Mouse (Mus musculus) limb, embryonic 14.5 days (tissue): ENCODE measurements around the gene Srpx. TPM values are rescaled to one million over a fixed set of nuclear protein-coding genes. Genes with fewer than 3 reads are reported as not detected.

ENCODE experiments used
- ATAC-seq: fragments of 200-750 bp; cut with Nextera tagmentation; 2 replicates; pipeline ENCODE4 v1.8.0; 2017; ENCODE audit warnings: low read depth, moderate number of reproducible peaks, moderate TSS enrichment; ENCODE audit not compliant: low FRiP score
- DNase-seq: peaks from one replicate; pipeline ENCODE4 v3.0.0-alpha.2; 2015; ENCODE audit warnings: low spot score
- H3K27ac ChIP-seq: fragments of 300-500 bp; sonication (generic); replicated peaks from 2 replicates; pipeline ENCODE4 v1.5.1; 2014; ENCODE audit warnings: low read depth, mild to moderate bottlenecking, low read length, moderate library complexity, mixed read lengths
- H3K27me3 ChIP-seq: fragments of 300-500 bp; sonication (generic); 2 replicates; pipeline ENCODE4 v1.6.1; 2014; ENCODE audit warnings: low read length, mixed read lengths; ENCODE audit not compliant: control insufficient read depth, insufficient read depth
- H3K36me3 ChIP-seq: fragments of 300-500 bp; sonication (generic); 2 replicates; pipeline ENCODE4 v1.6.1; 2014; ENCODE audit warnings: mild to moderate bottlenecking, low read length, moderate library complexity, mixed read lengths; ENCODE audit not compliant: control insufficient read depth, insufficient read depth
- H3K4me1 ChIP-seq: fragments of 300-500 bp; sonication (generic); 2 replicates; pipeline ENCODE4 v1.6.1; 2014; ENCODE audit warnings: antibody characterized with exemption, low read length, mixed read lengths; ENCODE audit not compliant: control insufficient read depth, insufficient read depth
- H3K4me2 ChIP-seq: fragments of 300-500 bp; sonication (generic); replicated peaks from 2 replicates; pipeline ENCODE4 v1.6.1; 2014; ENCODE audit warnings: low read depth, mild to moderate bottlenecking, low read length, moderate library complexity; ENCODE audit not compliant: severe bottlenecking
- H3K4me3 ChIP-seq: fragments of 300-500 bp; sonication (generic); replicated peaks from 2 replicates; pipeline ENCODE4 v1.5.1; 2014; ENCODE audit warnings: low read length
- H3K9ac ChIP-seq: fragments of 300-500 bp; sonication (generic); 2 replicates; pipeline ENCODE4 v1.6.1; 2014; ENCODE audit warnings: mild to moderate bottlenecking, low read depth, low read length, moderate library complexity; ENCODE audit not compliant: severe bottlenecking
- H3K9me3 ChIP-seq: fragments of 300-500 bp; sonication (generic); 2 replicates; pipeline ENCODE4 v1.6.1; 2016; ENCODE audit warnings: low read length; ENCODE audit not compliant: control insufficient read depth
- POLR2A ChIP-seq: fragments of 200-500 bp; IDR thresholded peaks from 2 replicates; pipeline ENCODE4 v1.8.0; 2012; ENCODE audit warnings: inconsistent platforms, mild to moderate bottlenecking, moderate library complexity, borderline replicate concordance; ENCODE audit not compliant: insufficient read depth, insufficient read length; ENCODE audit errors: extremely low read depth
- WGBS: fragments of 180-500 bp; shearing (Covaris S2); extraction: QIAGEN DNeasy Blood & Tissue Kit; methylation state at CpG from one replicate; pipeline ENCODE4 v1.1.7; 2014; 5-methylcytosine and 5-hydroxymethylcytosine counted together
- polyA plus RNA-seq, 2 experiments: library from polyadenylated mRNA; depleted of rRNA in 1 of 2; stranded (reverse) in 1 of 2; unstranded in 1 of 2; fragments of >200 nt; fragmentation: Nextera tagmentation in 1 of 2; extraction: Ambion mirVana in 1 of 2; gene quantifications; 2 replicates each; pipeline versions ENCODE4 v1.2.1 to v1.2.3; 2012 to 2014

Srpx gene
- polyA plus RNA-seq (2012; rRNA removed): 51.0 and 59.6 TPM in 2 replicates
- polyA plus RNA-seq (2014; fragmentation: Nextera tagmentation; extraction: Ambion mirVana): 65.1 and 67.7 TPM in 2 replicates

- Histone ChIP-seq H3K9me3 (no peaks in the 10 kb centered on the region), H3K9ac (peak within 1 kb of the TSS; percentile 56), H3K27me3 (no peaks in the 10 kb centered on the region), H3K36me3 (no peaks in the 10 kb centered on the region), H3K4me2 (peak within 1 kb of the TSS; percentile 52), H3K4me1 (no peaks in the 10 kb centered on the region), H3K27ac (peak within 1 kb of the TSS; percentile 61), H3K4me3 (peak within 1 kb of the TSS; percentile 40)
- ATAC-seq: peak; percentile 44; the same call in 1 of the 2 replicates
- WGBS: 21% methylated on average over 16 of the region's 19 CpGs
- TF ChIP-seq POLR2A: no peak
- no peak for DNase-seq
These were observed at the start of gene Srpx for GRCm38 (mm10) chrX:10117065-10117719. Srpx (minus strand) TSS chrX:10117709.

GRCm38 (mm10) chrX:10152390-10152789 lies 34.9 kb upstream of the Srpx start:
- Histone ChIP-seq H3K36me3 (no peaks in the 10 kb centered on the region), H3K27me3 (no peaks in the 10 kb centered on the region), H3K9me3 (no peaks in the 10 kb centered on the region), H3K9ac (no peak overlapping the region), H3K4me1 (no peaks in the 10 kb centered on the region), H3K27ac (no peak overlapping the region), H3K4me3 (no peak overlapping the region), H3K4me2 (no peak overlapping the region)
- 67% methylated on average over 3 of the region's 3 CpGs for WGBS
- ATAC-seq (no peak), DNase-seq (no peak)
- no peak for TF ChIP-seq POLR2A

- H3K27me3 ChIP-seq: no peaks in the 10 kb centered on the region
- 52% methylated on average over 3 of the region's 3 CpGs for WGBS
- H3K27ac ChIP-seq: no peak overlapping the region
- no peak for ATAC-seq
- H3K9me3 ChIP-seq: no peaks in the 10 kb centered on the region
- no peaks in the 10 kb centered on the region for H3K4me1 ChIP-seq
- no peak for TF ChIP-seq POLR2A
- no peaks in the 10 kb centered on the region for H3K36me3 ChIP-seq
- no peak overlapping the region; the same call in 1 of the 2 replicates for H3K4me2 ChIP-seq
- no peak overlapping the region for H3K4me3 ChIP-seq
- no peak overlapping the region for H3K9ac ChIP-seq
- no peak for DNase-seq
These were observed 1.7 kb downstream of the Srpx start for GRCm38 (mm10) chrX:10115780-10116179.

- Histone ChIP-seq H3K4me1 (no peaks in the 10 kb centered on the region), H3K36me3 (no peaks in the 10 kb centered on the region), H3K4me3 (no peak overlapping the region), H3K27ac (no peak overlapping the region), H3K4me2 (no peak overlapping the region), H3K9me3 (no peaks in the 10 kb centered on the region), H3K9ac (no peak overlapping the region), H3K27me3 (no peaks in the 10 kb centered on the region)
- no peak for TF ChIP-seq POLR2A
- no peak for ATAC-seq
- DNase-seq: no peak
- WGBS: 75% methylated on average over 1 of the region's 1 CpGs
These were observed 6.8 kb downstream of the Srpx start for GRCm38 (mm10) chrX:10110736-10111135.

GRCm38 (mm10) chrX:10108558-10108957 lies 9.0 kb downstream of the Srpx start:
- no peaks in the 10 kb centered on the region for H3K9me3 ChIP-seq
- no peak for ATAC-seq
- H3K36me3 ChIP-seq: no peaks in the 10 kb centered on the region
- TF ChIP-seq POLR2A: no peak
- no peak for DNase-seq
- no peak overlapping the region for H3K9ac ChIP-seq
- 64% methylated on average over 4 of the region's 4 CpGs for WGBS
- no peak overlapping the region for H3K4me2 ChIP-seq
- H3K4me1 ChIP-seq: no peaks in the 10 kb centered on the region
- no peaks in the 10 kb centered on the region for H3K27me3 ChIP-seq
- H3K27ac ChIP-seq: no peak overlapping the region
- no peak overlapping the region for H3K4me3 ChIP-seq

- no peaks in the 10 kb centered on the region for H3K27me3 ChIP-seq
- H3K4me3 ChIP-seq: no peak overlapping the region
- TF ChIP-seq POLR2A: no peak
- H3K9ac ChIP-seq: no peak overlapping the region
- DNase-seq (no peak), ATAC-seq (no peak)
- H3K36me3 ChIP-seq: no peaks in the 10 kb centered on the region
- H3K27ac ChIP-seq: no peak overlapping the region
- H3K4me1 ChIP-seq: no peaks in the 10 kb centered on the region
- 55% methylated on average over 5 of the region's 5 CpGs for WGBS
- H3K4me2 ChIP-seq: no peak overlapping the region
- no peaks in the 10 kb centered on the region for H3K9me3 ChIP-seq
These were observed 12.0 kb downstream of the Srpx start for GRCm38 (mm10) chrX:10105475-10105874.
